Mouse (Mus musculus) heart, embryonic 10.5 days (tissue): ENCODE measurements around the gene Ssr2. TPM values are rescaled to one million over a fixed set of nuclear protein-coding genes. Genes with fewer than 3 reads are reported as not detected.

Experiments used
- DNase-seq: peaks from one replicate; pipeline ENCODE4 v3.0.0-alpha.2; 2017; ENCODE audit warnings: low spot score
- H3K27ac ChIP-seq: fragments of 300-500 bp; sonication (generic); 2 replicates; pipeline ENCODE4 v1.5.1; 2016; ENCODE audit warnings: mild to moderate bottlenecking
- H3K27me3 ChIP-seq: fragments of 300-500 bp; sonication (generic); 2 replicates; pipeline ENCODE4 v1.6.1; 2016; ENCODE audit warnings: mild to moderate bottlenecking; ENCODE audit not compliant: poor library complexity, insufficient read depth, severe bottlenecking
- H3K36me3 ChIP-seq: fragments of 300-500 bp; sonication (generic); 2 replicates; pipeline ENCODE4 v1.6.1; 2016; ENCODE audit warnings: mild to moderate bottlenecking, moderate library complexity
- H3K4me1 ChIP-seq: fragments of 300-500 bp; sonication (generic); 2 replicates; pipeline ENCODE4 v1.6.1; 2016; ENCODE audit warnings: mild to moderate bottlenecking
- H3K4me3 ChIP-seq: fragments of 300-500 bp; sonication (generic); 2 replicates; pipeline ENCODE4 v1.5.1; 2016; ENCODE audit warnings: mild to moderate bottlenecking, moderate library complexity
- H3K9me3 ChIP-seq: fragments of 300-500 bp; sonication (generic); 2 replicates; pipeline ENCODE4 v1.6.1; 2016; ENCODE audit warnings: mild to moderate bottlenecking, moderate library complexity
- WGBS: fragments of 180-500 bp; shearing (Covaris S2); methylation state at CpG from one replicate; pipeline ENCODE4 v1.1.7; 2016; 5-methylcytosine and 5-hydroxymethylcytosine counted together
- polyA plus RNA-seq: library from polyadenylated mRNA; unstranded; fragments of >200 nt; fragmentation: Nextera tagmentation; extraction: Ambion mirVana; gene quantifications from 2 replicates; pipeline ENCODE4 v1.2.1, GENCODE M21; 2016

Gene Ssr2
- polyA plus RNA-seq: 184 and 207 TPM in 2 replicates

- peaks cover 12% of the 10 kb centered on the region for H3K4me1 ChIP-seq
- H3K4me3 ChIP-seq: no peak within 1 kb of the TSS
- no peaks in the 10 kb centered on the region for H3K27me3 ChIP-seq
- 0 out of 2 replicates have a peak, but pooled peaks cover under 1% of the 10 kb centered on the region for H3K36me3 ChIP-seq
- 79% methylated on average over 3 of the region's 3 CpGs for WGBS
- H3K9me3 ChIP-seq: no peaks in the 10 kb centered on the region
- H3K27ac ChIP-seq: no peak within 1 kb of the TSS
- DNase-seq: no peak
Observed at GRCm38 (mm10) chr3:88575540-88575939, at the start of gene Ssr2. Gene Ssr2 (plus strand): TSS chr3:88575876.

GRCm38 (mm10) chr3:88526157-88527131 is 49.2 kb upstream of the Ssr2 start:
- Histone ChIP-seq H3K27ac (no peak overlapping the region), H3K27me3 (no peaks in the 10 kb centered on the region), H3K36me3 (peaks cover 24% of the 10 kb centered on the region), H3K9me3 (no peaks in the 10 kb centered on the region), H3K4me3 (no peak overlapping the region), H3K4me1 (peaks cover 48% of the 10 kb centered on the region)
- DNase-seq: peak; percentile 97
- 30% methylated on average over 17 of the region's 17 CpGs for WGBS

- H3K27me3 ChIP-seq: no peaks in the 10 kb centered on the region
- peak overlapping the region; percentile 33 for H3K4me3 ChIP-seq
- DNase-seq: no peak
- H3K36me3 ChIP-seq: peaks cover 24% of the 10 kb centered on the region
- H3K4me1 ChIP-seq: peaks cover 44% of the 10 kb centered on the region
- H3K9me3 ChIP-seq: no peaks in the 10 kb centered on the region
- peak overlapping the region; percentile 79 for H3K27ac ChIP-seq
- WGBS: 16% methylated on average over 8 of the region's 8 CpGs
Observed at GRCm38 (mm10) chr3:88527565-88527964, 48.1 kb upstream of the Ssr2 start.

GRCm38 (mm10) chr3:88528646-88529045 is 47.0 kb upstream of the Ssr2 start:
- no peak for DNase-seq
- H3K4me3 ChIP-seq: no peak overlapping the region
- H3K27ac ChIP-seq: no peak overlapping the region
- peaks cover 49% of the 10 kb centered on the region for H3K4me1 ChIP-seq
- no peaks in the 10 kb centered on the region for H3K27me3 ChIP-seq
- WGBS: 82% methylated on average over 11 of the region's 11 CpGs
- peaks cover 16% of the 10 kb centered on the region for H3K36me3 ChIP-seq
- no peaks in the 10 kb centered on the region for H3K9me3 ChIP-seq

DNA sequence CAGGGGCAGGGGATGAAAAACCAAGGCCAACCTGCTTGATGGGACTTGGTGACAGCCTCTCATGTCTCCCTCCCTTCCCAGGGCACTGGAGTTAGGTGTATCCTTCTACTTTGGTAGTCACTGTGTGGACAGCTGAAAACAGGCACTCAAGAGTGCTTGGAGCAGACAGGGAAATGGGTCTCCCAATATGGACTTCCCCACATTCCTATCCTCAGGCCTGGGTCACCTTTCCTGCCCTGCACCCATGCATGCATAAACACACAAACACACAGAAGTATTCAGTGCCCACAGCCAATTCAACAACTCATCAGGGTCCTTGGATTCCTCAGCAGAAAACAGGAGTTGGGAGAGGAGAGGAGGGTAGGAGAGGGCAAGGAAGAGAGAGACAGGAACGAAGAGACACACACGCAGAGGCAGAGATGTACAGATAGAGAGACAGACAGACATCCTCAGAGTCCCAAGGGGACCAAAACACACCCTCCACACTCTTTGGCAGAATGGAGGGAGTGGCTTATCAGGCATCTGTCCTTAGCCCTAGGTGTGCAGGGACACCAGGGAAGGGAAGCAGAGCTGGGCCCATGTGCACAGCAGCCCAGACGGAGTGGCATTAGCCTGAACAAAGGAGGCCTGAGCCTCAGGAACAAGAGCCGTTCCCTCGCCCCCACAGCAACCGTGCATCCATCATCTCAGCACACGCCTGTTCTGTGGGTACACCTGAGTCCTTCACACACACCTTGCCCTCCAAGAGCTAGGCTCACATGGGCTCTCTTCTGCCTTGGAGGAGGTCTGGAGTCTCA is 46.3 kb upstream of the Ssr2 start:
- H3K4me3 ChIP-seq: peak overlapping the region; percentile 83
- H3K27me3 ChIP-seq: no peaks in the 10 kb centered on the region
- peak overlapping the region; percentile 99 for H3K27ac ChIP-seq
- H3K36me3 ChIP-seq: peaks cover 8% of the 10 kb centered on the region
- no peaks in the 10 kb centered on the region for H3K9me3 ChIP-seq
- no peak for DNase-seq
- peaks cover 57% of the 10 kb centered on the region for H3K4me1 ChIP-seq
- 40% methylated on average over 7 of the region's 7 CpGs for WGBS

GRCm38 (mm10) chr3:88530082-88530864 is 45.4 kb upstream of the Ssr2 start:
- no peaks in the 10 kb centered on the region for H3K9me3 ChIP-seq
- WGBS: 19% methylated on average over 11 of the region's 11 CpGs
- no peaks in the 10 kb centered on the region for H3K27me3 ChIP-seq
- H3K4me3 ChIP-seq: peak overlapping the region; percentile 83
- peaks cover 9% of the 10 kb centered on the region; the same call in 1 of the 2 replicates for H3K36me3 ChIP-seq
- peaks cover 65% of the 10 kb centered on the region for H3K4me1 ChIP-seq
- H3K27ac ChIP-seq: peak overlapping the region; percentile 99
- DNase-seq: no peak

DNA sequence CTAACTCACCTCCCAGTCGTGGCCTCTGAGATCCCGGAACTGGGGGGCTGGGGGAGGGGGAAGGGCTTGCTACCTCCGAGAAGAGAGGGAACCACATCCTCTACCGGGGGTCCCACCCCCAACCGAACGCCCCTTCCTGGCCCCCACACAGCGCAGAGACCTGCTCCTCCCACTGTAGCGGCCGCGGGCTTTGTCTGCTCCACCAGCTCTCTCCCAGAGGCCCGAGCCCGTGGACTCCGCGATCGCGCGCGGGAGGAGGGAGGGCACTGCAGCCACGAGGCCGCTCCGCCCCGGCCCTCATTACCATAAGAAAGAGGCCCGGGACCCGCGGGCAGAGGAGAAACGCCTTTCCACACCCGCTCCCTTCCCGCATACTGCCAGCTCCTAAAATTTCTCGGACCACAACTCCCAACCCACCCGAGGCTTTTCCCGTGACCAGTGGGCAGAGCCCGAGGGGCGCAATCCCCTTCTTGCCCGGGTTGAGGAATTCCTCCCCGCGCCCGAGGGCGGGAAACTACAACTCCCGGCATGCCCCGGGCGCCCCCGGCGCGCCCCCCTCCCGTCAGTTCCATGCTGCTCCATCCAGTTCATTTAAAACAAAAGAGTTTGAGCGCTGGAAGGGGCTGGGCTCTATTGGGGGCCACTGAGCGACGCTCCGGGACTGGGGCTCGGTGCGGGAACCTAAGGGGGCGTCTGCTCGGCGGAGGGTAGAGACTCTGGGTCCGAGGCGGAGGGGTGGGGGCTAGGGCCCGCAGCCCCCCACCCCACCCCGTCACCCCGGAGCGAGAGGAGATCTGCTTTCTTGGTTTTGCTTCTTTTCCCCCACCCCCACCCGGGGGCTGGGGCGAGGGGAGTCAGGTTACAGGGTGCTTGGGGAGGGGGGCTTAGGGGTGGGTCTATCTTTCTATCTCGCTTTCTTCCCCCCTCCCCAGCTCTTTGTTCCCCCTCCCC is 44.1 kb upstream of the Ssr2 start:
- Histone ChIP-seq H3K27me3 (no peaks in the 10 kb centered on the region), H3K36me3 (peaks cover 18% of the 10 kb centered on the region), H3K9me3 (no peaks in the 10 kb centered on the region), H3K27ac (peak overlapping the region; percentile 99), H3K4me1 (peaks cover 70% of the 10 kb centered on the region), H3K4me3 (peak overlapping the region; percentile 83)
- under 1% methylated on average over 62 of the region's 63 CpGs for WGBS
- DNase-seq: peak; percentile 95

DNA sequence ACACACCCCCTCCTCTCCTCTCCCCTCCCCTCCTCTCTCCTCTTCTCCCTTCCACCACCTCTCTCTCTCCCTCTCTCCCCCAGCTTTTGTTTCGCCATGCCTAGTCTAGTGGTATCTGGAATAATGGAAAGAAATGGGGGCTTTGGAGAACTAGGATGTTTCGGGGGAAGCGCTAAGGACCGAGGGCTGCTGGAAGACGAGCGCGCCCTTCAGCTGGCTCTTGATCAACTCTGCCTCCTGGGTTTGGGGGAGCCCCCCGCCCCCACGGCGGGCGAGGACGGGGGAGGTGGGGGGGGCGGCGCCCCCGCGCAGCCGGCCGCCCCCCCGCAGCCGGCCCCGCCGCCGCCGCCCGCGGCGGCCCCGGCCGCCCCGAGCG is 43.4 kb upstream of the Ssr2 start, which contains the start of gene Mex3a:
Gene Mex3a (plus strand): TSS at position 97 of the 376 bp plus-strand sequence.
- Histone ChIP-seq H3K4me1 (peaks cover 76% of the 10 kb centered on the region), H3K36me3 (peaks cover 25% of the 10 kb centered on the region), H3K4me3 (peak within 1 kb of the TSS; percentile 83), H3K9me3 (no peaks in the 10 kb centered on the region), H3K27ac (peak within 1 kb of the TSS; percentile 99), H3K27me3 (no peaks in the 10 kb centered on the region)
- DNase-seq: no peak
- 1% methylated on average over 16 of the region's 31 CpGs for WGBS

DNA sequence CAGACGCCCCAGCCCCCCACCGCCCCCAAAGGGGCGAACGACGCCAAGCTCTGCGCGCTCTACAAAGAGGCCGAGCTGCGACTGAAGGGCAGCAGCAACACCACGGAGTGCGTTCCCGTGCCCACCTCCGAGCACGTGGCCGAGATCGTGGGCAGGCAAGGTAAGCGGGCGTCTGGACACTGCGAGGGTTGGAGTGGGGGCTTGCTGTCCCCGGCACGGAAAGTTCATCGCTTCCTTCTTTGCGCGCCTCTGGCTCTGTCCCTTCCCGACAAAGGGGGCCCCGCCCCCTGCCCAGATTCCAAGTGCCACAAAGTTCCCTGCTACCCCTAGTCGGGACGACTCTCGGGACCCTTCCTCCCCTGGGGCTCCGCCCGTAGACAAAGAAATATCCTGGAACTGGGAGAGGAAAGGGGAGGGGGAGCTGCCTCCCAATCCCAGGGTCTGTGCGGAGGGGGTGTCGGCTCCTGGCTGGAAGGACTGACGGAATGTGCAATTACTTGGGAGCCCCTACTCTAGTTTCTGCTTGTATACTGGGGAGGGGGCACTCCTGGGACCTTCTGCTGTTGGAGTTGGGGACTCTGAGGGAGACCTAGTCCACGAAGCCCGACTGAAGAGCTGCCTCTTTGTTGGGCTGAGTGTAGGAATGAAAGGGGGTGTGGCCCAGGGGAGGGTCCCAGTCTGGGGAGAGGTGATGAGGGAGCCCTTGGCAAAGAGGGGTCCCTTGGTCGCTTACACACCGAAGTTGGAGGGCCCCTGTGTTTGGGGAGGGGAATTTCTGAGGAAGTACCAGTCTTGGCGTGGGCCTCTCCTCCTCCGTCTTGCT is 42.8 kb upstream of the Ssr2 start:
- under 1% methylated on average over 39 of the region's 40 CpGs for WGBS
- peaks cover 76% of the 10 kb centered on the region for H3K4me1 ChIP-seq
- H3K27ac ChIP-seq: peak overlapping the region; percentile 99
- peak; percentile 80 for DNase-seq
- no peaks in the 10 kb centered on the region for H3K9me3 ChIP-seq
- H3K4me3 ChIP-seq: peak overlapping the region; percentile 83
- H3K27me3 ChIP-seq: no peaks in the 10 kb centered on the region
- peaks cover 31% of the 10 kb centered on the region for H3K36me3 ChIP-seq

DNA sequence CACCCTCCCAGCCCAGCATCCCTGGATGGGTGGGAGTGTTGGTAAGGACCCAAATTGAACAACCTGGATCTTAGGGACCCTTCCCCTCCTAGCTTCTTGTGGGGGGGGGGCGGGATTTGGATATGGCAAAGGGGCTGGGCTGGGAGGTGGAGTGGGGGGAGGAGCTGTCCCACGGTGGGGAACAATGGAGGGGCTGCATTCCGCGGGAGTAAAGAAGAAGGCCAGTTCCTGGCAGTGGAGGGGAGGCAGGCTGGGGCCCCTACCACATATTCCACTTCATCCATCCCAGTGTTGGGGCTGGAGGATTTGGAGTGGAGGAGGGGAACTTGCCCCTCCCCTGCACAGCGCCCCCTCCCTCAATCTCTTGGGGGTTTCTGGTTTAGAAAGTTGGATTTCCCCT is 42.0 kb upstream of the Ssr2 start:
- peaks cover 39% of the 10 kb centered on the region for H3K36me3 ChIP-seq
- no peaks in the 10 kb centered on the region for H3K9me3 ChIP-seq
- no peaks in the 10 kb centered on the region for H3K27me3 ChIP-seq
- peaks cover 76% of the 10 kb centered on the region for H3K4me1 ChIP-seq
- WGBS: 6% methylated on average over 4 of the region's 5 CpGs
- DNase-seq: no peak
- peak overlapping the region; percentile 83 for H3K4me3 ChIP-seq
- peak overlapping the region; percentile 99 for H3K27ac ChIP-seq

DNA sequence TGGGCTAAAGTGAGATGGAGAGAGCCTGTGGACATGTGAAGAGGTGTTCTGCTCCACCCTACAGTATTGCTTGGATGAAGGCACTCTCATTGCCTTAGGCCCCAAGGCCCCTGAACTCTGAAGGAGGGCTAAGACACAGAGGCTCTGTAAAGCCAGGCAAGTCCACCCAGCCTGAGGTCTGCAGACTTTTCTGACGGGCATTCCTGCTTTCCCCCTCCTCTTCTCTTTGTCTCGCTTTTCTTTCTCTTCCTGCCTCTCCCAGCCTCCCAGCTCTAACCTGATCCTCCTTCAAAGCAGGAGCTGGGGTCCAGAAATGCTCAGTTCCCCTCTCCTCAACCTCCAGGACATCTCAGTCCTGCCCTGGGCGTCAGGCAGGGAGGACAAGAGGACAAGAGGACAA is 40.7 kb upstream of the Ssr2 start:
- H3K27ac ChIP-seq: peak overlapping the region; percentile 99; the same call in 1 of the 2 replicates
- 44% methylated on average over 3 of the region's 3 CpGs for WGBS
- H3K4me3 ChIP-seq: peak overlapping the region; percentile 83
- H3K4me1 ChIP-seq: peaks cover 72% of the 10 kb centered on the region
- no peaks in the 10 kb centered on the region for H3K27me3 ChIP-seq
- peaks cover 45% of the 10 kb centered on the region for H3K36me3 ChIP-seq
- DNase-seq: no peak
- H3K9me3 ChIP-seq: no peaks in the 10 kb centered on the region
